Comparison of ENCODE assay signal across 8 mouse cellular contexts in genomic region chr14:73116938-73117337, GRCm38 (mm10). TPM values are rescaled to one million over a fixed set of nuclear protein-coding genes. Genes with fewer than 3 reads are reported as not detected.
A peak's percentile ranks its signal among the peaks of the same experiment; 100 is the strongest.
DNase-seq lines count a peak whose midpoint lies in the region; ATAC-seq lines count a peak whose summit lies in the region.

No protein-coding gene starts in this region.

- H3K27me3 ChIP-seq in liver, embryonic 12.5 days (replicated peaks) = no peaks in the 10 kb centered on the region
- no peaks in the 10 kb centered on the region for H3K27me3 ChIP-seq in forebrain, embryonic 11.5 days (ENCODE audit: control insufficient read depth, insufficient read depth, low read length)

- peak overlapping the region; percentile 35 for H3K4me2 ChIP-seq in liver, embryonic 12.5 days
- H3K4me2 ChIP-seq in forebrain, embryonic 11.5 days (ENCODE audit: low read depth, low read length, severe bottlenecking) = no peak overlapping the region

- no peak for ATAC-seq in liver, embryonic 12.5 days
- no peak for ATAC-seq in forebrain, embryonic 11.5 days (replicated peaks; ENCODE audit: low FRiP score)

- no peaks in the 10 kb centered on the region for H3K9me3 ChIP-seq in liver, embryonic 12.5 days (replicated peaks)
- no peaks in the 10 kb centered on the region for H3K9me3 ChIP-seq in forebrain, embryonic 11.5 days (ENCODE audit: control insufficient read depth, low read length)

- no peak overlapping the region for H3K9ac ChIP-seq in liver, embryonic 12.5 days
- H3K9ac ChIP-seq in forebrain, embryonic 11.5 days (ENCODE audit: low read length) = no peak overlapping the region

- peaks cover 36% of the 10 kb centered on the region for H3K4me1 ChIP-seq in liver, embryonic 12.5 days
- H3K4me1 ChIP-seq in forebrain, embryonic 11.5 days (replicated peaks; ENCODE audit: control insufficient read depth, insufficient read depth, low read length) = no peaks in the 10 kb centered on the region

- no peak overlapping the region for H3K4me3 ChIP-seq in liver, embryonic 12.5 days
- H3K4me3 ChIP-seq in forebrain, embryonic 11.5 days (ENCODE audit: low read depth, low read length) = no peak overlapping the region

- WGBS in liver, embryonic 12.5 days (ENCODE audit: insufficient replicate concordance) = 10% methylated on average over 9 of the region's 9 CpGs
- WGBS in forebrain, embryonic 11.5 days = 63% methylated on average over 9 of the region's 9 CpGs

- intact Hi-C loops in gastrocnemius, postnatal 14 days (cut with DNase I; ENCODE audit: low total_unique reads) = no loop called here

- no peak overlapping the region for H3K27ac ChIP-seq in liver, embryonic 12.5 days
- no peak overlapping the region for H3K27ac ChIP-seq in forebrain, embryonic 11.5 days (ENCODE audit: low read depth, low read length)

- no peaks in the 10 kb centered on the region for H3K36me3 ChIP-seq in liver, embryonic 12.5 days
- H3K36me3 ChIP-seq in forebrain, embryonic 11.5 days (ENCODE audit: control insufficient read depth, insufficient read depth, low read length) = no peaks in the 10 kb centered on the region

- peak; percentile 15 to 22 for DNase-seq in cerebellum, postnatal 10 days
- DNase-seq in cerebellum, adult 11 months = no peak
- peak; percentile 90 for DNase-seq in T-cell, adult 2 months (ENCODE audit: low spot score)
- DNase-seq in gastrocnemius, postnatal 14 days = peak; percentile 41
- peak; percentile 39 for DNase-seq in kidney, adult 18-20 months
- DNase-seq in retina, postnatal 1 day = peak; percentile 51
- DNase-seq in forebrain, embryonic 11.5 days (ENCODE audit: low spot score) = no peak

RNA-seq across cellular contexts. Expression of gene Rcbtb2, which starts 5.9 kb away (rescaled TPM):
- total RNA-seq in gastrocnemius, postnatal 14 days (2021) = 10 to 100 TPM; 17.7 to 23.4 TPM
- polyA plus RNA-seq in liver, embryonic 12.5 days (2016; fragmentation: Nextera tagmentation; extraction: Ambion mirVana) = 27.9 and 28.9 TPM in 2 replicates
- polyA plus RNA-seq in forebrain, embryonic 11.5 days (2014; fragmentation: Nextera tagmentation; extraction: Ambion mirVana) = 142 and 160 TPM in 2 replicates

Comparison
In these comparisons a context has a peak if more than half of its experiments do, and no peak if none do; other contexts are left out.
1. DNase-seq: peak in cerebellum, postnatal 10 days (2 of 2), T-cell, adult 2 months (single experiment), gastrocnemius, postnatal 14 days (single experiment), kidney, adult 18-20 months (single experiment) and retina, postnatal 1 day (single experiment); none in cerebellum, adult 11 months (single experiment) and forebrain, embryonic 11.5 days (single experiment).